In the genomic region with DNA sequence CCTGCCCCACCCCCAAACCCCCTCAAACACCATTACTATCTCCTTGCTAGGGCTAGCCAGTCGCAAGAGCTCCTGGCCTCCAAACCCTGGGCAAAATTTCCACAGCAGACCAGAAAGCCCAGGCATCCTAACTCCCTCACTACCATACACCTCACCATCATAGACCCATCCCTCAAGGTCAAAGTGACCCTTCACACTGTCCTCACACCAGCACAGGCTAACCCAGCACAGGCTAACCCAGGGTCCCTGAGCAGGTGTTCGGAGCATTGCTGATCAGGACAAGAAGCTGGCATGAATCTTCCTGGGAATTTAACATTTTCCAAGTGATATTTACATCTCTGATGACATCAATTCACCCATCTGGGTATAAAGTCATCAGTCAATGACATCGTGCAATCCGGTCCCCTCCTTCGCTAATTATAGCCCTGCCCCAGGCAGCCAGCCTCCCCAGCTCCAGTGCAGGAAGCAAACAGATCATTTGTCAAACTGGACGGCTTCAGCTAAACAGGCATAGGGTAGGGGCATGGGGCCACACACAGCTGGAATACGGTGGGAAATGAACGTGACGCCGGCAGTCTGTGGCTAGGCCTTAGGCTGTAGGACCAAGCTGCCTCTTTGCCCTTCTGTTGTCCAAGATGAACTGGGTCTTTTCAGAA, we compare ENCODE assay signal across 16 mouse cellular contexts. TPM values are rescaled to one million over a fixed set of nuclear protein-coding genes. Genes with fewer than 3 reads are reported as not detected.
DNase-seq lines count a peak whose midpoint lies in the region; ATAC-seq and TF ChIP-seq lines count a peak whose summit lies in the region.
"Had no signal": no experiment of that assay in that cellular context is flagged by ENCODE, and none has a peak within 500 bp of the region (broad histone marks: within the 10 kb centered on the region; RNA-seq: fewer than 3 reads in every experiment).

No protein-coding gene starts in this region.

- 0 out of 2 replicates have a peak, but pooled peaks cover 7% of the 10 kb centered on the region for H3K4me1 ChIP-seq in heart, embryonic 11.5 days (ENCODE audit: control insufficient read depth, insufficient read depth, low read length)
- H3K4me1 ChIP-seq in embryonic facial prominence, embryonic 14.5 days (ENCODE audit: control insufficient read depth, insufficient read depth, low read length): 0 out of 2 replicates have a peak, but pooled peaks cover 5% of the 10 kb centered on the region
- H3K4me1 ChIP-seq in kidney, embryonic 15.5 days: peaks cover 46% of the 10 kb centered on the region
- no peaks in the 10 kb centered on the region for H3K4me1 ChIP-seq in forebrain, embryonic 11.5 days (replicated peaks; ENCODE audit: control insufficient read depth, insufficient read depth, low read length)
- H3K4me1 ChIP-seq: forebrain, embryonic 12.5 days had no signal

- intact Hi-C loops in heart, postnatal 25 days (cut with DNase I): loop anchor here (2.0 kb wide), 1 partner anchor 14 kb away; no protein-coding TSS in a partner anchor
- intact Hi-C loops in left cerebral cortex, adult 2 months (cut with DNase I): no loop called here

- H3K4me2 ChIP-seq in heart, embryonic 11.5 days: no peak overlapping the region
- H3K4me2 ChIP-seq in embryonic facial prominence, embryonic 14.5 days (ENCODE audit: low read depth, low read length): no peak overlapping the region
- no peak overlapping the region for H3K4me2 ChIP-seq in kidney, embryonic 15.5 days
- no peak overlapping the region for H3K4me2 ChIP-seq in forebrain, embryonic 11.5 days (ENCODE audit: low read depth, low read length, severe bottlenecking)
- H3K4me2 ChIP-seq: forebrain, embryonic 12.5 days had no signal

- H3K4me3 ChIP-seq in heart, embryonic 11.5 days (ENCODE audit: low read depth, low read length): no peak overlapping the region
- no peak overlapping the region for H3K4me3 ChIP-seq in embryonic facial prominence, embryonic 14.5 days (ENCODE audit: low read depth, low read length)
- no peak overlapping the region for H3K4me3 ChIP-seq in kidney, embryonic 15.5 days (replicated peaks)
- H3K4me3 ChIP-seq in left cerebral cortex, adult 2 months: no peak overlapping the region
- H3K4me3 ChIP-seq in forebrain, embryonic 11.5 days (ENCODE audit: low read depth, low read length): no peak overlapping the region
- H3K4me3 ChIP-seq: forebrain, embryonic 12.5 days had no signal

- WGBS in heart, embryonic 11.5 days (ENCODE audit: insufficient replicate concordance): 57% methylated on average over 10 of the region's 10 CpGs
- WGBS in embryonic facial prominence, embryonic 14.5 days: 45% methylated on average over 10 of the region's 10 CpGs
- 22% methylated on average over 10 of the region's 10 CpGs for WGBS in kidney, embryonic 15.5 days
- WGBS in forebrain, embryonic 11.5 days: 85% methylated on average over 10 of the region's 10 CpGs

- peaks cover 3% of the 10 kb centered on the region; the same call in 1 of the 2 replicates for H3K27me3 ChIP-seq in heart, embryonic 11.5 days (ENCODE audit: control insufficient read depth, insufficient read depth, low read length)
- no peaks in the 10 kb centered on the region for H3K27me3 ChIP-seq in embryonic facial prominence, embryonic 14.5 days (replicated peaks; ENCODE audit: control insufficient read depth, insufficient read depth, low read length)
- H3K27me3 ChIP-seq in kidney, embryonic 15.5 days: no peaks in the 10 kb centered on the region
- no peaks in the 10 kb centered on the region for H3K27me3 ChIP-seq in forebrain, embryonic 11.5 days (ENCODE audit: control insufficient read depth, insufficient read depth, low read length)
- H3K27me3 ChIP-seq: forebrain, embryonic 12.5 days had no signal

- no peaks in the 10 kb centered on the region for H3K36me3 ChIP-seq in heart, embryonic 11.5 days (ENCODE audit: control insufficient read depth, insufficient read depth, low read length)
- no peaks in the 10 kb centered on the region for H3K36me3 ChIP-seq in embryonic facial prominence, embryonic 14.5 days (ENCODE audit: control insufficient read depth, insufficient read depth, low read length)
- no peaks in the 10 kb centered on the region for H3K36me3 ChIP-seq in kidney, embryonic 15.5 days
- H3K36me3 ChIP-seq in forebrain, embryonic 11.5 days (ENCODE audit: control insufficient read depth, insufficient read depth, low read length): no peaks in the 10 kb centered on the region
- H3K36me3 ChIP-seq: forebrain, embryonic 12.5 days had no signal

- no peak for TF ChIP-seq CTCF in left cerebral cortex, adult 2 months (IDR thresholded peaks at IDR 0.05)

- H3K9ac ChIP-seq in heart, embryonic 11.5 days (ENCODE audit: low read depth, low read length): no peak overlapping the region
- H3K9ac ChIP-seq in embryonic facial prominence, embryonic 14.5 days (ENCODE audit: low read depth, low read length): no peak overlapping the region
- no peak overlapping the region for H3K9ac ChIP-seq in kidney, embryonic 15.5 days
- no peak overlapping the region for H3K9ac ChIP-seq in forebrain, embryonic 11.5 days (ENCODE audit: low read length)
- H3K9ac ChIP-seq: forebrain, embryonic 12.5 days had no signal

- H3K27ac ChIP-seq in heart, embryonic 11.5 days (ENCODE audit: low read depth, low read length): no peak overlapping the region
- H3K27ac ChIP-seq in embryonic facial prominence, embryonic 14.5 days (replicated peaks; ENCODE audit: low read depth, low read length): no peak overlapping the region
- H3K27ac ChIP-seq in kidney, embryonic 15.5 days: peak overlapping the region; percentile 51
- no peak overlapping the region for H3K27ac ChIP-seq in left cerebral cortex, adult 2 months
- H3K27ac ChIP-seq in forebrain, embryonic 11.5 days (ENCODE audit: low read depth, low read length): no peak overlapping the region
- H3K27ac ChIP-seq: forebrain, embryonic 12.5 days had no signal

- DNase-seq in heart, postnatal 25 days (ENCODE audit: low spot score): no peak
- no peak for DNase-seq in embryonic facial prominence, embryonic 14.5 days (ENCODE audit: low spot score)
- DNase-seq in lung, postnatal 4 days: peak; percentile 49 to 73
- no peak for DNase-seq in layer of hippocampus, adult 9-10 months (ENCODE audit: low spot score)
- DNase-seq in left cerebral cortex, adult 2 months (ENCODE audit: extremely low spot score in 1 of 2, low spot score in 2 of 2): no peak
- DNase-seq in forebrain, embryonic 11.5 days (ENCODE audit: low spot score): no peak
- DNase-seq: heart, adult 11 months; heart, postnatal 4 days; midbrain, embryonic 14.5 days; thymus, adult 18-20 months had no signal

- H3K9me3 ChIP-seq in heart, embryonic 11.5 days (replicated peaks; ENCODE audit: control insufficient read depth, low read length): peaks cover 3% of the 10 kb centered on the region; the same call in 1 of the 2 replicates
- no peaks in the 10 kb centered on the region for H3K9me3 ChIP-seq in embryonic facial prominence, embryonic 14.5 days (ENCODE audit: control insufficient read depth, low read length)
- H3K9me3 ChIP-seq in kidney, embryonic 15.5 days (replicated peaks): no peaks in the 10 kb centered on the region
- no peaks in the 10 kb centered on the region for H3K9me3 ChIP-seq in forebrain, embryonic 11.5 days (ENCODE audit: control insufficient read depth, low read length)
- H3K9me3 ChIP-seq: forebrain, embryonic 12.5 days had no signal

- 0 out of 2 replicates have a peak, but pooled peaks have one; percentile 35 for ATAC-seq in heart, embryonic 11.5 days (replicated peaks; ENCODE audit: insufficient number of reproducible peaks, low FRiP score, low TSS enrichment)
- peak; percentile 37; the same call in 1 of the 2 replicates for ATAC-seq in embryonic facial prominence, embryonic 14.5 days (ENCODE audit: low read depth)
- peak; percentile 56 for ATAC-seq in kidney, embryonic 15.5 days (replicated peaks; ENCODE audit: low FRiP score)
- no peak for ATAC-seq in forebrain, embryonic 11.5 days (replicated peaks; ENCODE audit: low FRiP score)

RNA-seq across cellular contexts. Expression of gene Tspan15, which starts 22.7 kb away (rescaled TPM):
- 2.8 and 5.0 TPM in 2 replicates for polyA plus RNA-seq in heart, embryonic 11.5 days (2014; fragmentation: Nextera tagmentation; extraction: Ambion mirVana)
- total RNA-seq in heart, postnatal 25 days (2021): 1 to 10 TPM; 8.3 to 8.6 TPM
- 9.5 and 10.3 TPM in 2 replicates for polyA plus RNA-seq in embryonic facial prominence, embryonic 14.5 days (2014; fragmentation: Nextera tagmentation; extraction: Ambion mirVana)
- polyA plus RNA-seq in kidney, embryonic 15.5 days (2015; fragmentation: Nextera tagmentation; extraction: Ambion mirVana): 52.5 and 53.5 TPM in 2 replicates
- 10 to 100 TPM in 1 of 2 experiments, 1 to 10 TPM in 1; 8.5 to 10.4 TPM for total RNA-seq in left cerebral cortex, adult 2 months (2021)
- 13.9 and 15.5 TPM in 2 replicates for polyA plus RNA-seq in forebrain, embryonic 11.5 days (2014; fragmentation: Nextera tagmentation; extraction: Ambion mirVana)

RNA-seq across cellular contexts. Expression of gene Tacr2, which starts 43.9 kb away (rescaled TPM):
- not detected in 2 replicates for polyA plus RNA-seq in heart, embryonic 11.5 days (2014; fragmentation: Nextera tagmentation; extraction: Ambion mirVana)
- total RNA-seq in heart, postnatal 25 days (2021): not detected
- not detected in 2 replicates for polyA plus RNA-seq in embryonic facial prominence, embryonic 14.5 days (2014; fragmentation: Nextera tagmentation; extraction: Ambion mirVana)
- 0.06 TPM in 1 of 2 replicates, not detected in the other for polyA plus RNA-seq in kidney, embryonic 15.5 days (2015; fragmentation: Nextera tagmentation; extraction: Ambion mirVana)
- under 1 TPM in 1 of 2 experiments, not detected in 1; 0.34 TPM for total RNA-seq in left cerebral cortex, adult 2 months (2021)
- polyA plus RNA-seq in forebrain, embryonic 11.5 days (2014; fragmentation: Nextera tagmentation; extraction: Ambion mirVana): not detected in 2 replicates
- total RNA-seq: common myeloid progenitor, adult 5-6 weeks; heart, postnatal 4 days; liver, adult 2 months; neutrophil, adult 5-6 weeks had no signal
- polyA plus RNA-seq: forebrain, embryonic 12.5 days; liver, adult 2 months; midbrain, embryonic 14.5 days had no signal

Comparison
In these comparisons a context has a peak if more than half of its experiments do, and no peak if none do; other contexts are left out.
1. DNase-seq: peak in lung, postnatal 4 days (2 of 2); none in heart, postnatal 25 days (single experiment), embryonic facial prominence, embryonic 14.5 days (single experiment), layer of hippocampus, adult 9-10 months (single experiment), left cerebral cortex, adult 2 months (0 of 2) and forebrain, embryonic 11.5 days (single experiment).